Mouse (Mus musculus): ENCODE data around the gene Stk32b.

DNA sequence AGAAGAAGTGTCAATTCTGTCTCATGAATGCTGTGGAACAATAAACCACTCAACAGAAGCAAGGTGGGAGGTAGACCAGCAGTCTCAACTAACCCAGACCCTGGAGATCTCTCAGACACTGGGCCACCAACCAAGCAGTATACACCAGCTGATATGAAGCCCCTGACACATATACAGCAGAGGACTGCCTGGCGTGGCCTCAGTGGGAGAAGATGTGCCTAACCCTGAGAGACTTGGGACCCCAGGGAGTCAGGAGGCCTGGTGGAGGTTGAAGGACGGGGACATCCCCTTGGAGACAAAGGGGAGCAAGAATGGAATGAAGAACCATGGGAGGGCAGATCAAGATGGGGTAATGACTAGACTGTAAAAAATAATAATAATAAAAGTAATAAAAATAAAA lies 82.2 kb downstream of the Stk32b start:
- no peak for TF ChIP-seq CTCF (IDR thresholded peaks at IDR 0.05; ENCODE audit: control insufficient read depth, insufficient read depth, low read length)
- TF ChIP-seq POLR2A (IDR thresholded peaks at IDR 0.05; ENCODE audit: borderline replicate concordance, control insufficient read depth, low read depth, low read length) = no peak

Data from bone marrow, adult 2 months (tissue).